Mouse (Mus musculus): Measurements from ENCODE around the gene Fam234b.

Fam234b gene

GRCm38 (mm10) chr6:135250926-135251699 is 53.3 kb downstream of the Fam234b start:
- in situ Hi-C loops (cut with MboI; ENCODE audit: low pct_unique_long_range_greater_than_20kb in 1 of 2, low sequenced_read_pairs in 2 of 2, unreplicated experiment in 1 of 2) = no loop called here

- in situ Hi-C loops (cut with MboI; ENCODE audit: low pct_unique_long_range_greater_than_20kb in 1 of 2, low sequenced_read_pairs in 2 of 2, unreplicated experiment in 1 of 2) = no loop called here
Measured at GRCm38 (mm10) chr6:135251849-135252727, 54.3 kb downstream of the Fam234b start.

- in situ Hi-C loops (cut with MboI; ENCODE audit: low pct_unique_long_range_greater_than_20kb in 1 of 2, low sequenced_read_pairs in 2 of 2, unreplicated experiment in 1 of 2) = no loop called here
Measured at GRCm38 (mm10) chr6:135252728-135253077, 54.9 kb downstream of the Fam234b start.

- in situ Hi-C loops (cut with MboI; ENCODE audit: low pct_unique_long_range_greater_than_20kb in 1 of 2, low sequenced_read_pairs in 2 of 2, unreplicated experiment in 1 of 2) = no loop called here
Measured at GRCm38 (mm10) chr6:135254153-135254552, 56.4 kb downstream of the Fam234b start, which contains the start of gene Gsg1. Gsg1 (minus strand) TSS chr6:135254351.

GRCm38 (mm10) chr6:135260435-135260834 is 62.7 kb downstream of the Fam234b start:
- in situ Hi-C loops (cut with MboI; ENCODE audit: low pct_unique_long_range_greater_than_20kb in 1 of 2, low sequenced_read_pairs in 2 of 2, unreplicated experiment in 1 of 2) = no loop called here

GRCm38 (mm10) chr6:135261124-135261523 is 63.3 kb downstream of the Fam234b start:
- in situ Hi-C loops (cut with MboI; ENCODE audit: low pct_unique_long_range_greater_than_20kb in 1 of 2, low sequenced_read_pairs in 2 of 2, unreplicated experiment in 1 of 2) = no loop called here

GRCm38 (mm10) chr6:135262565-135262964 is 64.8 kb downstream of the Fam234b start:
- in situ Hi-C loops (cut with MboI; ENCODE audit: low pct_unique_long_range_greater_than_20kb in 1 of 2, low sequenced_read_pairs in 2 of 2, unreplicated experiment in 1 of 2) = no loop called here

- in situ Hi-C loops (cut with MboI; ENCODE audit: low pct_unique_long_range_greater_than_20kb in 1 of 2, low sequenced_read_pairs in 2 of 2, unreplicated experiment in 1 of 2) = no loop called here
Measured at GRCm38 (mm10) chr6:135264136-135264535, 66.4 kb downstream of the Fam234b start.

- in situ Hi-C loops (cut with MboI; ENCODE audit: low pct_unique_long_range_greater_than_20kb in 1 of 2, low sequenced_read_pairs in 2 of 2, unreplicated experiment in 1 of 2) = no loop called here
Measured at GRCm38 (mm10) chr6:135266056-135266455, 68.3 kb downstream of the Fam234b start.

- in situ Hi-C loops (cut with MboI; ENCODE audit: low pct_unique_long_range_greater_than_20kb in 1 of 2, low sequenced_read_pairs in 2 of 2, unreplicated experiment in 1 of 2) = no loop called here
Measured at GRCm38 (mm10) chr6:135267221-135267620, 69.4 kb downstream of the Fam234b start.

- in situ Hi-C loops (cut with MboI; ENCODE audit: low pct_unique_long_range_greater_than_20kb in 1 of 2, low sequenced_read_pairs in 2 of 2, unreplicated experiment in 1 of 2) = no loop called here
Measured at GRCm38 (mm10) chr6:135268392-135268791, 70.6 kb downstream of the Fam234b start.

GRCm38 (mm10) chr6:135269626-135270025 is 71.8 kb downstream of the Fam234b start:
- in situ Hi-C loops (cut with MboI; ENCODE audit: low pct_unique_long_range_greater_than_20kb in 1 of 2, low sequenced_read_pairs in 2 of 2, unreplicated experiment in 1 of 2) = no loop called here

GRCm38 (mm10) chr6:135271761-135272160 is 74.0 kb downstream of the Fam234b start:
- in situ Hi-C loops (cut with MboI; ENCODE audit: low pct_unique_long_range_greater_than_20kb in 1 of 2, low sequenced_read_pairs in 2 of 2, unreplicated experiment in 1 of 2) = no loop called here

GRCm38 (mm10) chr6:135273066-135273465 is 75.3 kb downstream of the Fam234b start:
- in situ Hi-C loops (cut with MboI; ENCODE audit: low pct_unique_long_range_greater_than_20kb in 1 of 2, low sequenced_read_pairs in 2 of 2, unreplicated experiment in 1 of 2) = no loop called here

GRCm38 (mm10) chr6:135275231-135275630 is 77.5 kb downstream of the Fam234b start:
- in situ Hi-C loops (cut with MboI; ENCODE audit: low pct_unique_long_range_greater_than_20kb in 1 of 2, low sequenced_read_pairs in 2 of 2, unreplicated experiment in 1 of 2) = no loop called here

GRCm38 (mm10) chr6:135276474-135277295 is 78.9 kb downstream of the Fam234b start:
- in situ Hi-C loops (cut with MboI; ENCODE audit: low pct_unique_long_range_greater_than_20kb in 1 of 2, low sequenced_read_pairs in 2 of 2, unreplicated experiment in 1 of 2) = no loop called here

GRCm38 (mm10) chr6:135278302-135278701 is 80.5 kb downstream of the Fam234b start:
- in situ Hi-C loops (cut with MboI; ENCODE audit: low pct_unique_long_range_greater_than_20kb in 1 of 2, low sequenced_read_pairs in 2 of 2, unreplicated experiment in 1 of 2) = no loop called here

GRCm38 (mm10) chr6:135279286-135279685 is 81.5 kb downstream of the Fam234b start:
- in situ Hi-C loops (cut with MboI; ENCODE audit: low pct_unique_long_range_greater_than_20kb in 1 of 2, low sequenced_read_pairs in 2 of 2, unreplicated experiment in 1 of 2) = no loop called here

- in situ Hi-C loops (cut with MboI; ENCODE audit: low pct_unique_long_range_greater_than_20kb in 1 of 2, low sequenced_read_pairs in 2 of 2, unreplicated experiment in 1 of 2) = no loop called here
Measured at GRCm38 (mm10) chr6:135279856-135280255, 82.1 kb downstream of the Fam234b start.

Data from mouse embryonic stem cell (cell line).